Mouse (Mus musculus) monocyte, adult 5-6 weeks (primary cell): ENCODE measurements at regions not wholly inside any gene's neighbourhood (a gene's known extent, or its start where the extent isn't known, plus 50 kb on each side); places are given as distances from the start of the nearest gene placed in this dataset.

Source experiments
- ATAC-seq: fragments of 153-309, 156-312 bp; replicated peaks from 2 replicates; pipeline ENCODE4 v1.8.0; 2017; ENCODE audit warnings: mild to moderate bottlenecking; ENCODE audit not compliant: low TSS enrichment, insufficient number of reproducible peaks, severe bottlenecking, poor library complexity, low FRiP score

GRCm38 (mm10) chr13:42623491-42623890 lies 56.9 kb upstream of the Phactr1 start:
- ATAC-seq: no peak
